Mouse (Mus musculus): Measurements from ENCODE around the gene Ppfia3. TPM values are rescaled to one million over a fixed set of nuclear protein-coding genes. Genes with fewer than 3 reads are reported as not detected.

The Ppfia3 gene
- 5.5 and 6.3 TPM in 2 replicates for polyA plus RNA-seq (2015; fragmentation: Nextera tagmentation; extraction: Ambion mirVana)

DNA sequence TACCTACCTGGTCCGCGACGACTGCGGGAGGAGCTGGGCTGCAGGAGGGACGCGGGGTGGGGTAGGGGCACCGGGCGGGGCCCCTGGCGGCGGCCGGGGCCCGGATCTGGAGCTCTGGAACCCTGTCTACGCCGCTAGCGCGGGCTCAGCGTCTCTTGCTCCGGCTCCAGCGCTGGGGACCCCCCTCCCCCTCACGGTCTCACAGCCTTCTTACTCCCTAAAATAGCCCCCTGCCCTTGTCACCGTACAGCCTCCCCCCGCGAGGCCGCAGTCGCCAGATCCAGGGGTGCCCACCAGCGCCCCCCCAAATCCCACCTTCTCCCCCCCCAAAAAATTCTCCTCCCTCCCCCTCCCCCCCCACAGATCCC is at the start of gene Ppfia3:
Gene Ppfia3 (minus strand): TSS at position 368 of the 368 bp plus-strand sequence.
- peaks cover 25% of the 10 kb centered on the region for H3K4me1 ChIP-seq (ENCODE audit: control insufficient read depth, insufficient read depth, low read length)
- under 1% methylated on average over 20 of the region's 26 CpGs for WGBS
- H3K9ac ChIP-seq (ENCODE audit: low read length) = peak within 1 kb of the TSS; percentile 76
- no peaks in the 10 kb centered on the region for H3K36me3 ChIP-seq (ENCODE audit: control insufficient read depth, insufficient read depth, low read length)
- peak within 1 kb of the TSS; percentile 63 for H3K4me3 ChIP-seq (replicated peaks; ENCODE audit: low read length)
- H3K27me3 ChIP-seq (ENCODE audit: control insufficient read depth, insufficient read depth, low read length) = peaks cover 27% of the 10 kb centered on the region
- peak; percentile 6; the same call in 1 of the 2 replicates for ATAC-seq (ENCODE audit: insufficient read depth, low FRiP score)
- no peaks in the 10 kb centered on the region for H3K9me3 ChIP-seq (replicated peaks; ENCODE audit: control insufficient read depth, low read length)
- H3K27ac ChIP-seq (ENCODE audit: low read length) = peak within 1 kb of the TSS; percentile 64
- peak within 1 kb of the TSS; percentile 97 for H3K4me2 ChIP-seq (ENCODE audit: low read depth, low read length)

DNA sequence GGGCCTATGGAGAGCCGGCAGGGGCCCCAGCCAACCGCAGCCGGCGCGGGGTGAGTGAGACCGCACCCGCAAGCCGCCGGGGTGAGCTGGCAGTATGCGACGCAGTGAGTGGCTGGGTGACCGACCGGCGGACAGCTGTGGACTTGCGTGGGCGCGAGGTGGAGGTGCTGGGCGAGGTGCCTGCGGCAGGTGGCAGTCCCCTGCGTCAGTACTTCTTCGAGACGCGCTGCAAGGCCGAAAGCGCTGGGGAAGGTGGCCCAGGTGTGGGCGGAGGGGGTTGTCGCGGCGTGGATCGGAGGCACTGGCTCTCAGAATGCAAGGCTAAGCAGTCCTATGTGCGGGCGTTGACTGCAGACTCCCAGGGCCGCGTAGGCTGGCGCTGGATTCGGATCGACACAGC is 48.8 kb upstream of the Ppfia3 start:
- Histone ChIP-seq H3K4me3 (replicated peaks; ENCODE audit: low read length) (peak overlapping the region; percentile 7), H3K27me3 (ENCODE audit: control insufficient read depth, insufficient read depth, low read length) (peaks cover 26% of the 10 kb centered on the region), H3K9me3 (replicated peaks; ENCODE audit: control insufficient read depth, low read length) (no peaks in the 10 kb centered on the region), H3K27ac (ENCODE audit: low read length) (no peak overlapping the region), H3K9ac (ENCODE audit: low read length) (0 out of 2 replicates have a peak overlapping the region, but pooled peaks have one; percentile 40), H3K36me3 (ENCODE audit: control insufficient read depth, insufficient read depth, low read length) (no peaks in the 10 kb centered on the region), H3K4me2 (ENCODE audit: low read depth, low read length) (peak overlapping the region; percentile 22), H3K4me1 (ENCODE audit: control insufficient read depth, insufficient read depth, low read length) (peaks cover 31% of the 10 kb centered on the region; the same call in 1 of the 2 replicates)
- ATAC-seq (ENCODE audit: insufficient read depth, low FRiP score) = no peak
- WGBS = 27% methylated on average over 37 of the region's 37 CpGs

DNA sequence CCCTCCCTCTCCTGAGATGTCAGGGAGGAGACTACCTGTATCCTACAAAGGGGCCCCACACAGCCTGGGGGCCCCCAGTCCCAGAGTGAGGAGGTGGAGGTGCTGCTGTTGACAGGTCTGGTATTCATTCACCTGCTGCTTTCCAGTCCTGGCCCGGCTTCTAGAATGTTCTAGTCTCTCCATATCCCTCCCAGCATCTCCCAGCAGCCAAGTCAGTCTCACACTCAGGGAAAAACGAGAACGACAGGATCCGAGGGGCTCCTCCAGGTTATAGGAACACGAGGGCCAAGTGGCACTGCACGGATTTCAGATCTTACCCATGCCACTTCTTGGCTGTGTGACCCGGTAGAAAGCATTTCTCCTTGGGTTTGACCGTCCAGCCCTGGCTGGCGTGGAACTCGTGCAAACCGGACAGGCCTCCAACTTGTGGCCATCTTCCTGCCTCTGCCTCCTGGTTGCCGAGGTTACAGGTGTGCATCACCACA is 48.0 kb upstream of the Ppfia3 start:
- no peak overlapping the region for H3K4me3 ChIP-seq (replicated peaks; ENCODE audit: low read length)
- no peaks in the 10 kb centered on the region for H3K9me3 ChIP-seq (replicated peaks; ENCODE audit: control insufficient read depth, low read length)
- no peak overlapping the region for H3K9ac ChIP-seq (ENCODE audit: low read length)
- H3K27me3 ChIP-seq (ENCODE audit: control insufficient read depth, insufficient read depth, low read length) = peaks cover 26% of the 10 kb centered on the region
- ATAC-seq (ENCODE audit: insufficient read depth, low FRiP score) = no peak
- H3K4me1 ChIP-seq (ENCODE audit: control insufficient read depth, insufficient read depth, low read length) = peaks cover 23% of the 10 kb centered on the region; the same call in 1 of the 2 replicates
- H3K36me3 ChIP-seq (ENCODE audit: control insufficient read depth, insufficient read depth, low read length) = no peaks in the 10 kb centered on the region
- no peak overlapping the region for H3K27ac ChIP-seq (ENCODE audit: low read length)
- H3K4me2 ChIP-seq (ENCODE audit: low read depth, low read length) = peak overlapping the region; percentile 91; the same call in 1 of the 2 replicates
- WGBS = 50% methylated on average over 12 of the region's 12 CpGs

- ATAC-seq (ENCODE audit: insufficient read depth, low FRiP score) = peak; percentile 46
These were observed 47.3 kb upstream of the Ppfia3 start for GRCm38 (mm10) chr7:45413864-45414739.

DNA sequence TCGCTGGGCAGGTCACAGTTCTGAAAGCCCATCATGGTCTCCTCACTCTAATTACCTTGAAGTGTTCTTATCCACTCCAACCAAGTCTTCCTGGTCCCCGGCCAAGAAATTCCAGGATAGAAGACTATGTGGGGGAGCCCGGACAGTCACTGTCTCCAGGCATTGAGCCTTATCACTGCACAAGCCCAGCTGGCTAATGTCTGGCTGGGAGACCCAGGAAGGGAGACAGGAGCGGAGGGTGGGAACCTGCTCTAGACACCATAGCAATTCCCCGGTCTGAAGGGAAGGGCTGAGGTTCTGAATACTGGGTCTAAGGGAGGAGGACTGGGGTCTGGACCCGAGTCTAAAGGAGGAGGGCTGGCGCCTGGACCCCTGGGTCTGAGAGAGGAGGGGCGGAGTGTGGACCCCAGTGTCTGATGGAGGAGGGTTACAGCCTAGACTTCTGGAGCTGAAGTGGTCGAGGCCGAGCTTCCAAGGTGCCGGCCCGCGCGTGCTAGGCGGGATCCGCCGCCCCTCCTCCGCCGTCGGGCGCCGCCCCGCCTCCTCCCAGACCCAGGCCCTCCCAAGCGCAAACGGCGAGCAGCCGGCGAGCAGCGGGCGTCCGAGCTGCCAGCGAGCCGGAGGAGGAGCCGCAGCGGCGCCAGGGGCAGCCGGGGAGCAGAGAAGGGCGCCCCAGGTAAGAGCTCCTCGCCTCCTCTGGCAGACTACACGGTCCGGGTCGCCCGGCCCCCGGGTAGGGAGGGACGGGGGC is 46.5 kb upstream of the Ppfia3 start, which contains the start of gene Ntf5:
Gene Ntf5 (plus strand): TSS at position 583 of the 751 bp plus-strand sequence.
- Histone ChIP-seq H3K4me1 (ENCODE audit: control insufficient read depth, insufficient read depth, low read length) (peaks cover 20% of the 10 kb centered on the region; the same call in 1 of the 2 replicates), H3K9me3 (replicated peaks; ENCODE audit: control insufficient read depth, low read length) (no peaks in the 10 kb centered on the region), H3K4me2 (ENCODE audit: low read depth, low read length) (peak within 1 kb of the TSS; percentile 91), H3K36me3 (ENCODE audit: control insufficient read depth, insufficient read depth, low read length) (no peaks in the 10 kb centered on the region), H3K27ac (ENCODE audit: low read length) (peak within 1 kb of the TSS; percentile 68), H3K4me3 (replicated peaks; ENCODE audit: low read length) (peak within 1 kb of the TSS; percentile 63), H3K9ac (ENCODE audit: low read length) (peak within 1 kb of the TSS; percentile 77), H3K27me3 (ENCODE audit: control insufficient read depth, insufficient read depth, low read length) (peaks cover 37% of the 10 kb centered on the region)
- 3% methylated on average over 40 of the region's 45 CpGs for whole genome bisulfite sequencing
- peak; percentile 64 for ATAC-seq (ENCODE audit: insufficient read depth, low FRiP score)

More at GRCm38 (mm10) chr7:45413864-45414739, 47.3 kb upstream of the Ppfia3 start:
- H3K9ac ChIP-seq (ENCODE audit: low read length) = peak overlapping the region; percentile 77
- 2% methylated on average over 26 of the region's 27 CpGs for WGBS
- peaks cover 22% of the 10 kb centered on the region; the same call in 1 of the 2 replicates for H3K4me1 ChIP-seq (ENCODE audit: control insufficient read depth, insufficient read depth, low read length)
- H3K36me3 ChIP-seq (ENCODE audit: control insufficient read depth, insufficient read depth, low read length) = no peaks in the 10 kb centered on the region
- peak overlapping the region; percentile 68 for H3K27ac ChIP-seq (ENCODE audit: low read length)
- peak overlapping the region; percentile 91 for H3K4me2 ChIP-seq (ENCODE audit: low read depth, low read length)
- H3K4me3 ChIP-seq (replicated peaks; ENCODE audit: low read length) = peak overlapping the region; percentile 63
- H3K27me3 ChIP-seq (ENCODE audit: control insufficient read depth, insufficient read depth, low read length) = peaks cover 30% of the 10 kb centered on the region
- H3K9me3 ChIP-seq (replicated peaks; ENCODE audit: control insufficient read depth, low read length) = no peaks in the 10 kb centered on the region

GRCm38 (mm10) chr7:45412421-45412820 is 45.6 kb upstream of the Ppfia3 start:
- Histone ChIP-seq H3K4me3 (replicated peaks; ENCODE audit: low read length) (no peak overlapping the region), H3K9ac (ENCODE audit: low read length) (no peak overlapping the region), H3K36me3 (ENCODE audit: control insufficient read depth, insufficient read depth, low read length) (no peaks in the 10 kb centered on the region), H3K9me3 (replicated peaks; ENCODE audit: control insufficient read depth, low read length) (no peaks in the 10 kb centered on the region), H3K4me1 (ENCODE audit: control insufficient read depth, insufficient read depth, low read length) (peaks cover 14% of the 10 kb centered on the region; the same call in 1 of the 2 replicates), H3K4me2 (ENCODE audit: low read depth, low read length) (no peak overlapping the region), H3K27me3 (ENCODE audit: control insufficient read depth, insufficient read depth, low read length) (peaks cover 43% of the 10 kb centered on the region), H3K27ac (ENCODE audit: low read length) (no peak overlapping the region)
- ATAC-seq (ENCODE audit: insufficient read depth, low FRiP score) = no peak
- 88% methylated on average over 2 of the region's 2 CpGs for WGBS

DNA sequence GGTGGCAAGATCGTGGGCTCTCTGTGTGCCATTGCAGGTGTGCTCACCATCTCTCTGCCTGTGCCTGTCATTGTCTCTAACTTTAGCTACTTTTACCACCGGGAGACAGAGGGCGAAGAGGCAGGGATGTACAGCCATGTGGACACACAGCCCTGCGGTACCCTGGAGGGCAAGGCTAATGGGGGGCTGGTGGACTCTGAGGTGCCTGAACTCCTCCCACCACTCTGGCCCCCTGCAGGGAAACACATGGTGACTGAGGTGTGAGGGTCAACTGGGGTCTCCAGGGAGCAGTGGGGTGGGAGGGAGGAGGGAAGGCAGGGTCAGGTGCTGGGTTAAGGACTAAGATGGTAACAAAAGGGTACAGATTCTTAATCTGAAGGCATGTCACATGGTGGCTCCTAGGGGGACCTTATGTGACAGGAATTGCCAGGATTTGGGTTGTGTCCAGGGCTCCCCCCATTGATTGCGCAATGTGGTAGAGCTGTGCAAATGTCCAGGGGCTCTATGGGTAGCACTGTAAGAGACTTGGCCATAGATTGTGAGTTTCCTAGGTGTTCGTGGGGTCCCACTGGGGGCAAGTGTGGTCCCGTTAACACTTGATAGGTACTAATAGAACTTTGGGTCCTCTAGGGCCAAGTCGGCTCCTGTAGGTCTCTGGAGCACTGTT is 42.8 kb upstream of the Ppfia3 start:
- Histone ChIP-seq H3K9ac (ENCODE audit: low read length) (no peak overlapping the region), H3K4me1 (ENCODE audit: control insufficient read depth, insufficient read depth, low read length) (peaks cover 14% of the 10 kb centered on the region; the same call in 1 of the 2 replicates), H3K27ac (ENCODE audit: low read length) (no peak overlapping the region), H3K4me3 (replicated peaks; ENCODE audit: low read length) (no peak overlapping the region), H3K9me3 (replicated peaks; ENCODE audit: control insufficient read depth, low read length) (no peaks in the 10 kb centered on the region), H3K4me2 (ENCODE audit: low read depth, low read length) (no peak overlapping the region), H3K27me3 (ENCODE audit: control insufficient read depth, insufficient read depth, low read length) (peaks cover 54% of the 10 kb centered on the region), H3K36me3 (ENCODE audit: control insufficient read depth, insufficient read depth, low read length) (no peaks in the 10 kb centered on the region)
- no peak for ATAC-seq (ENCODE audit: insufficient read depth, low FRiP score)
- WGBS = 79% methylated on average over 8 of the region's 8 CpGs

GRCm38 (mm10) chr7:45408949-45409348 is 42.1 kb upstream of the Ppfia3 start:
- Histone ChIP-seq H3K4me3 (replicated peaks; ENCODE audit: low read length) (no peak overlapping the region), H3K27me3 (ENCODE audit: control insufficient read depth, insufficient read depth, low read length) (peaks cover 49% of the 10 kb centered on the region), H3K4me2 (ENCODE audit: low read depth, low read length) (no peak overlapping the region), H3K4me1 (ENCODE audit: control insufficient read depth, insufficient read depth, low read length) (peaks cover 9% of the 10 kb centered on the region; the same call in 1 of the 2 replicates), H3K9ac (ENCODE audit: low read length) (no peak overlapping the region), H3K27ac (ENCODE audit: low read length) (no peak overlapping the region), H3K36me3 (ENCODE audit: control insufficient read depth, insufficient read depth, low read length) (no peaks in the 10 kb centered on the region), H3K9me3 (replicated peaks; ENCODE audit: control insufficient read depth, low read length) (no peaks in the 10 kb centered on the region)
- ATAC-seq (ENCODE audit: insufficient read depth, low FRiP score) = no peak
- WGBS = 88% methylated on average over 17 of the region's 17 CpGs
